Mouse (Mus musculus) thymus, adult 18-20 months (tissue): Measurements from ENCODE around the gene Phox2a.

Source experiments
- DNase-seq, 2 experiments: peaks; one replicate each; pipeline ENCODE4 v3.0.0; 2022; ENCODE audit warnings: mixed read lengths in 2 of 2

Phox2a gene

GRCm38 (mm10) chr7:101837606-101838471 lies 19.7 kb downstream of the Phox2a start, which contains the start of gene Inppl1:
TSS of gene Inppl1 (minus strand) at chr7:101838229.
- DNase-seq, result peak in 1 of 2 experiments; percentile 25

GRCm38 (mm10) chr7:101844186-101844585 lies 26.1 kb downstream of the Phox2a start:
- no peak for DNase-seq

DNA sequence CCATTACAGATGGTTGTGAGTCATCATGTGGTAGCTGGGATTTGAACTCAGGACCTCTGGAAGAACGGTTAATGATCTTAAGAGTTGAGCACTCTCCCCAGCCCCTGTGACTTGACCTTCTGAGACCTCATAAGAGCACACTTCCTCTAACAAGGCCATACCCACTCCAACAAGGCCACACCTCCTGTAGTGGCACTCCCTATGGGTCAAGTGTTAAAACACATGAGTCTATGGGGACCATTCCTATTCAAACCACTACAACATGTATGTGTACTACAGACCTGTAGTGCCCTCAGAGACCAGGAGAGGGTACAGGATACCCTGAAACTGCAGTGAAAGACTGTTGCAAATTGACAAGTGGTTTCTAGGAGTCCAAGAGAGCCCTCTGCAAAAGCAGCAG lies 29.8 kb downstream of the Phox2a start:
- no peak for DNase-seq

GRCm38 (mm10) chr7:101851689-101852088 lies 33.6 kb downstream of the Phox2a start:
- DNase-seq, result no peak

GRCm38 (mm10) chr7:101852846-101853245 lies 34.7 kb downstream of the Phox2a start:
- DNase-seq, result no peak

DNA sequence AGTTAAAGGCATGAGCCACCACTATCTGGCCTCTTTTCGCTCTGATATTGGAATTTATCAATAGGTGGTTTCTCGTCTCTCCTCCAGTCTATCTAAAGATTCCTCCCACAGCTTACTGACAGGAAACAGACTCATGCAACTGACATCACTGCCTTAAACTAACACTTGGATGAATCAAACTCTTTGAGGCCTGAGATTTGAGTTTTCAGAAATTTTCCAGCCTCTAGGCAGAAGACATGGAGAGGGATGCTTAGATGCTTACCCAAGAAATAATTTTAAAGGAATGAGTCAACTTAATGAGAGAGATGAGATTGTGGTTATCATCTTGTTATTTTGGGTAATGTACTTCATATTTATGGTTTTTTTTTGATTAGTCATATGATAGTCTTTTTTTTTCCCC lies 35.7 kb downstream of the Phox2a start:
- no peak for DNase-seq

- no peak for DNase-seq
Measured at GRCm38 (mm10) chr7:101857094-101857493, 39.0 kb downstream of the Phox2a start, which contains the start of gene Folr2. TSS of gene Folr2 (minus strand) at chr7:101857194.

- no peak for DNase-seq
Measured at GRCm38 (mm10) chr7:101858362-101858761, 40.2 kb downstream of the Phox2a start.

DNA sequence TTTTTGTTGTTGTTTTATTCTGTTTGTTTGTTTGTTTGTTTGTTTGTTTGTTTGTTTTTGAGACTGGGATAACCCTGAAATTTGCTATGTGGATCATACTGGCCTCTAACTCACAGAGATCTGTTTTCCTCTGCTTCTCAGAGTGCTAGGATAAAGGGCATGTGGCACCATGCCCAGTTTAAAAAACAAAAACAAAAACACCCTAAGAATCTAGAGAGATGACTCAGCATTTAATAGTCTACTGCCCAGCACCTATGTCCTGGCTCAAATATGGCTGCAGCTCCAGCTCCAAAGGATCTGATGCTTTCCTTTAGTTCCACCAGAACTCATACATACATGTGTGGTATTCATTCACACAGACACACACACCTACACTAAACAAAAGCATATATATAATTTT lies 42.9 kb downstream of the Phox2a start:
- DNase-seq, result no peak

GRCm38 (mm10) chr7:101862291-101862690 lies 44.2 kb downstream of the Phox2a start:
- no peak for DNase-seq

GRCm38 (mm10) chr7:101863415-101863814 lies 45.3 kb downstream of the Phox2a start, which contains the start of gene Anapc15:
TSS of gene Anapc15 (plus strand) at chr7:101863715.
- DNase-seq, result no peak

GRCm38 (mm10) chr7:101866491-101867265 lies 48.6 kb downstream of the Phox2a start:
- DNase-seq, result no peak

- no peak for DNase-seq
Measured at GRCm38 (mm10) chr7:101867482-101867881, 49.4 kb downstream of the Phox2a start.

DNA sequence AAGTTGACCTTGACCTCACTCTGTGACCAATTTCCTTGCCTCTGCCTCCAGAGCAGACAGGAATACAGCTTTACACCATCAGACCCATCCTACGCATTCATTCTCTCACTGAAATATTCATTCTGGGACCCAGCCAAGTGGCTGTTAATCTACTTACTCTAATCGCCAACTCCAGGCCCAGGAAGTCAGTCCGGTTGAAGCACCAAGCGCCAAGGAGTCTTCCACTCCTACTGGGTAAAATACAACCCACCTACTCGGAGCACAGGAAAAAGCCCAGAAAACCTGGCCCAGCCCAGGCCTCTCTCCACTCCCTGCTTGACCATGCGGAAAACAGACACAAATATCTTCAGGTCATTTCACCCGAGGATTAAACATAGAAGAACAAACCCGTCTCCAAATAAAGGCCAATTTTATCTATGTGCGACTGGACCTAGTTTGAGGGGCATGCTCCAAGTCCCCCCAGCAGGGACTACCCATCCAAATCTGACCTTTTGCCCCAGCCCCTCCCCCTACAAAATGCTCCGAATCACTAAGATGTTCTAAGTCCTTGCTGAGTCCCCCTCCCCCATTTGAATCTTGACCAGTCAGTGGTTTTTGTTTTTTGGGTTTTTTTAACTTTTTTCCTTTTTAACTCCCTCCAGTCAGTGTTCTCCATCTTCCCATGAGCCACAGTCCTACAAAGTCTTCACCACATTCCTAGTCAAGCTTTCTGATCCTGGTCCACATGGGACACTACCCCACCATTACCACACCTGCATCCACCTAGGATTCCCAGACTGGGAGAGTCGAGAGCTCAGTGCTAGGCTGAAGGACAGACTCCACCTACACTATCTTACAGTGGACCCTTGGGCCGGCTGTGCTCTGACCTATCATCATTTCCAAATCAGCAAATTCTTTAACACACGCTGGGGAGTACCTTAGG lies 50.4 kb downstream of the Phox2a start:
- DNase-seq, result no peak

DNA sequence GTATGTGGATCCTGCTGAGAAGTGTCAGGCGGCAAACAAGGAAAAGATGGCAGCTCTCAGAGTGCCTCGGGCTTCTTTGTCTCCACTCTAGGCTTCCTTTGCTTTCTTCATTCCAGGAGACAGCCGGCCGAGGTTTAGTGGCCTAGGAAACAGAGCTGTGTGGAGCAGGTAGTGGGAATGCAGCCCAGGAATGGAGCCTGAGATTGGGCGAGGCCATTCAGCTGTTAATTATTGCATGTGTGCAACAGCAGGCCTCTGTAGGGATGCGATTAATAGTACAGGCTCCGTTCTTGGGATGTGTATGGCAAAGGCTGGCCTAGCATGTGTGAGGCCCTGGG lies 51.0 kb downstream of the Phox2a start:
- DNase-seq, result no peak

DNA sequence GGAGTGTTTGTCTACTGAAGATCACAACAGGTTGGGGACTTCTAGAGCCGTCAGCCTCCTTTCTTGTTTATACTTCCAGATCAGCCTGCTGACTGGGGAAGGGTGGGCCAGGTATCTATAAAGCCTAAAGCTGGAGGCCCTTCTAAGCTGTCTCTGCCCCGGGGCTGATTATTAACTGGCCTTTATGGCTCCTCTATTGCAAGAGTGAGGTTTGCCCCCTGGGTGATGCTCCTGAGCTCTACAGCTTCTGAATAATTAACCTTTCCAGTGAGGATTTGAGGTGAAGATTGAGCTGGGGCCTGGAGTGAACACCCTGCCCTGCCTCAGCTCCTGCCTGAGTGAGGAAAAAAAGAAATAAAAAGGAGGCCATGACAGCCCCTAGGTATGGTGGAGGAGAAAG lies 52.5 kb downstream of the Phox2a start, which contains the start of gene Folr1:
TSS of gene Folr1 (minus strand) at position 160 of the 400 bp plus-strand sequence.
- no peak for DNase-seq

- no peak for DNase-seq
Measured at GRCm38 (mm10) chr7:101871296-101871695, 53.2 kb downstream of the Phox2a start.
